Mouse (Mus musculus): ENCODE data around the gene Impad1.

GRCm38 (mm10) chr4:4791180-4791579 is 2.0 kb downstream of the Impad1 start:
- TF ChIP-seq POLR2A (IDR thresholded peaks at IDR 0.05; ENCODE audit: extremely low read depth, insufficient read depth, low read length), result no peak
- no peak for TF ChIP-seq CTCF (IDR thresholded peaks at IDR 0.05; ENCODE audit: extremely low read depth, insufficient read depth, low read length)

All from cortical plate, adult 2 months (tissue).